Mouse (Mus musculus) heart, embryonic 14.5 days (tissue): ENCODE results near the gene Kif21b. TPM values are rescaled to one million over a fixed set of nuclear protein-coding genes. Genes with fewer than 3 reads are reported as not detected.

ENCODE experiments used
- ATAC-seq: fragments of 200-750 bp; cut with Nextera tagmentation; 2 replicates; pipeline ENCODE4 v1.8.0; 2017; ENCODE audit warnings: low read depth, moderate TSS enrichment; ENCODE audit not compliant: insufficient number of reproducible peaks, insufficient read depth, low FRiP score
- H3K27ac ChIP-seq, 2 experiments: fragments of 200-500 bp in 1 of 2; fragments of 300-500 bp in 1 of 2; sonication (generic) in 1 of 2; replicated peaks in 1 of 2; 2 replicates each; pipeline ENCODE4 v1.5.1; 2012 to 2014; ENCODE audit warnings: low read depth in 2 of 2, low read length in 2 of 2, control low read depth in 1 of 2, mild to moderate bottlenecking in 1 of 2, mixed read lengths in 1 of 2; ENCODE audit not compliant: control insufficient read depth in 1 of 2, insufficient read depth in 1 of 2
- H3K27me3 ChIP-seq: fragments of 300-500 bp; sonication (generic); 2 replicates; pipeline ENCODE4 v1.6.1; 2014; ENCODE audit warnings: mild to moderate bottlenecking, low read length, control low read depth; ENCODE audit not compliant: control insufficient read depth, insufficient read depth
- H3K36me3 ChIP-seq: fragments of 300-500 bp; sonication (generic); 2 replicates; pipeline ENCODE4 v1.6.1; 2014; ENCODE audit warnings: mild to moderate bottlenecking, control low read depth, low read length, mixed read lengths; ENCODE audit not compliant: control insufficient read depth, insufficient read depth
- H3K4me1 ChIP-seq, 2 experiments: fragments of 200-500 bp in 1 of 2; fragments of 300-500 bp in 1 of 2; sonication (generic) in 1 of 2; 2 replicates each; pipeline ENCODE4 v1.6.1; 2012 to 2014; ENCODE audit warnings: low read length in 2 of 2, control low read depth in 1 of 2, mixed read lengths in 1 of 2; ENCODE audit not compliant: control insufficient read depth in 2 of 2, insufficient read depth in 2 of 2
- H3K4me2 ChIP-seq: fragments of 300-500 bp; sonication (generic); 2 replicates; pipeline ENCODE4 v1.6.1; 2014; ENCODE audit warnings: mild to moderate bottlenecking, low read length
- H3K4me3 ChIP-seq, 2 experiments: fragments of 200-500 bp in 1 of 2; fragments of 300-500 bp in 1 of 2; sonication (generic) in 1 of 2; 2 replicates each; pipeline ENCODE4 v1.5.1; 2012 to 2014; ENCODE audit warnings: low read length in 2 of 2, mild to moderate bottlenecking in 2 of 2, control low read depth in 1 of 2, low read depth in 1 of 2, moderate library complexity in 1 of 2; ENCODE audit not compliant: control insufficient read depth in 1 of 2, insufficient read depth in 1 of 2
- H3K9ac ChIP-seq: fragments of 300-500 bp; sonication (generic); 2 replicates; pipeline ENCODE4 v1.6.1; 2014; ENCODE audit warnings: mild to moderate bottlenecking, low read length
- H3K9me3 ChIP-seq: fragments of 300-500 bp; sonication (generic); 2 replicates; pipeline ENCODE4 v1.6.1; 2016; ENCODE audit warnings: low read length, control low read depth; ENCODE audit not compliant: control insufficient read depth
- WGBS: fragments of 180-500 bp; shearing (Covaris S2); extraction: QIAGEN DNeasy Blood & Tissue Kit; methylation state at CpG from one replicate; pipeline ENCODE4 v1.1.7; 2014; 5-methylcytosine and 5-hydroxymethylcytosine counted together
- polyA plus RNA-seq: library from polyadenylated mRNA; unstranded; fragments of >200 nt; fragmentation: Nextera tagmentation; extraction: Ambion mirVana; gene quantifications from 2 replicates; pipeline ENCODE4 v1.2.1, GENCODE M21; 2014

Kif21b gene
- polyA plus RNA-seq, 1 experiment from 2014 or later: 1.1 TPM

DNA sequence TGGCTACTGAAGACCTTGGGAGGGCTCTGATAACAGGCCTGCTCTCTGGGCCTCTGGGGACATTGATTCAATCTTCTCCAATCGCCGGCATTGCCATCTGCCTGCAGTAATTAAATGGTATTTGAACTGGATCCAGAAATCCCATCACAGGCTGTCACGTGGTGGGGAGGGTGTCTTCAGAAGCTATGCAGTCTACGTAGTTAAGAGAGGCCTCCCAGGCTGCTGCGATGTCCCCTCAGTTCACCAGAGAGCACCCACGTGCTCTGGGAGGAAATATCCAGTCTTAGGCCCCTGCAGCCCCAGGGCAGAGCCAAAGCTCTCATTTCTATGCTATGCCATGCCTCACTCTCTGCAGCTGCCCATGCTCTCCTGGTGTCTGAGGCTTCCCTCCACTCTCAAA is 11.1 kb downstream of the Kif21b start:
- no peak overlapping the region for H3K4me3 ChIP-seq
- H3K4me2 ChIP-seq: no peak overlapping the region
- no peak overlapping the region for H3K9ac ChIP-seq
- no peaks in the 10 kb centered on the region for H3K9me3 ChIP-seq
- ATAC-seq: no peak
- peaks cover 28 to 33% of the 10 kb centered on the region in 2 experiments for H3K4me1 ChIP-seq
- no peak overlapping the region for H3K27ac ChIP-seq
- 28% methylated on average over 6 of the region's 6 CpGs for WGBS
- H3K36me3 ChIP-seq: no peaks in the 10 kb centered on the region
- no peaks in the 10 kb centered on the region for H3K27me3 ChIP-seq

DNA sequence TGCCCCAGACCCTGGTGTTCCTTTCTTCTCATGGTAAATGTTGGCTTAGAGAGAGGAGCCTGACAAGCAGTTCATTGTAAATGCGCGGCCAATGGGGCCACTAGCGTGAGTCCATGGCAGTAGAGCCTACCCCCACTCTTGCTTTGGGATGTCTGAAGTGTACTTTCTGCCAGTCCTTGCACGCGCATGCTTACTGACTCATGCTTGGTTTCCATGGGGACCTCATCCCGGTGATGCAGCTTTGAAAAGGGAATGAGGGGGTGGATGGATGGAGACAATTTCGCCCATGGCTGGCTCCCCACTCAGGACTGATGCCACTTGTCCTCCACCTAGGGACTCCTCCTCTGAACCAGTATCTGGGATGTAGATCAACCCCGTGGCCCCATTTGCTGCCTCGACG is 12.3 kb downstream of the Kif21b start:
- H3K4me2 ChIP-seq: no peak overlapping the region

DNA sequence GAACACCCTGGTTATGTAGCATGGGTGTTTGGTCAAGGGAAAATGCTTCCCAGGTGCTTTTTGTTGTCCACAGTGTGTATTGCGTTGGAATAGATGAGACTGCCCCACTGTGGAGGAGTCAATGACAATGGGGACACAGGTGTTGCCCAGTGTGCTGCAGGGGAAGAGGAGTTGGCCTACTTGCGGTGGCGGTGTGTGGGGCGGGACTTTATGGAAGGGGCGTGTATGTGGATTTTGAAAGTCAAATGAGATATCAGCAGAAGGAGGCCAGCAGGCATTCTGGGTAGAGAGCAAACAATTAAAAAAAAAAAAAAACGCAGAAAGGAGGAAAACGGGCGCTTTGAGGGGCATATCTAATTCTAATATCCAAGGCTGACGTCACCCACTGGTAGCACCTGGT is 18.5 kb downstream of the Kif21b start:
- no peaks in the 10 kb centered on the region; a peak in 1 of 4 replicates for H3K4me1 ChIP-seq
- no peaks in the 10 kb centered on the region for H3K9me3 ChIP-seq
- ATAC-seq: no peak
- H3K27me3 ChIP-seq: no peaks in the 10 kb centered on the region
- WGBS: 93% methylated on average over 9 of the region's 9 CpGs
- H3K4me3 ChIP-seq: no peak overlapping the region
- peaks cover 20% of the 10 kb centered on the region for H3K36me3 ChIP-seq
- no peak overlapping the region for H3K27ac ChIP-seq
- no peak overlapping the region for H3K4me2 ChIP-seq
- no peak overlapping the region for H3K9ac ChIP-seq

More for the DNA sequence above, 12.3 kb downstream of the Kif21b start:
- 84% methylated on average over 10 of the region's 10 CpGs for WGBS
- peaks cover 6% of the 10 kb centered on the region; the same call in 1 of the 2 replicates for H3K36me3 ChIP-seq
- ATAC-seq: no peak
- H3K4me1 ChIP-seq: peaks cover 17 to 21% of the 10 kb centered on the region in 2 experiments
- no peaks in the 10 kb centered on the region for H3K9me3 ChIP-seq
- no peak overlapping the region for H3K4me3 ChIP-seq
- no peaks in the 10 kb centered on the region for H3K27me3 ChIP-seq
- no peak overlapping the region for H3K9ac ChIP-seq
- no peak overlapping the region for H3K27ac ChIP-seq

DNA sequence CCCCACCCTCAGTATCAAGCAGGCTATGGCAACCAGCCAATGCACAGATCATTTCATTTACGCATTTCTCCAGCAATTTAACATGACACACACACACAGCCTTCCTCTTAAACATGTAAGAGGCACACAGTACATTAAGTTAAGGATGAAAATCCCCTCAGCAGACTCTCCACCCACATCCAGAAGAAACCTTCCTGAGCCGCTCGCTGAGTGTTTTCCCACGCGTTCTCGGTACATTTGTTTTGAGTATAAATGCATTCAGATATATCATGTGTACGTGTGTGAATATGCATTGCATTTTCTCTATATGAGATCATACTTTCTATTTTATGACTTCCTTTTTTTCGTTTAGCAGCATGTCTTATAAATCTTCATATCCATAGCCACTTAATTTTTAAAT is 20.2 kb downstream of the Kif21b start:
- Histone ChIP-seq H3K9me3 (no peaks in the 10 kb centered on the region), H3K9ac (no peak overlapping the region), H3K4me2 (no peak overlapping the region), H3K4me1 (no peaks in the 10 kb centered on the region; a peak in 1 of 4 replicates), H3K4me3 (no peak overlapping the region), H3K27ac (no peak overlapping the region), H3K36me3 (peaks cover 20% of the 10 kb centered on the region), H3K27me3 (no peaks in the 10 kb centered on the region)
- 83% methylated on average over 8 of the region's 8 CpGs for WGBS
- no peak for ATAC-seq

DNA sequence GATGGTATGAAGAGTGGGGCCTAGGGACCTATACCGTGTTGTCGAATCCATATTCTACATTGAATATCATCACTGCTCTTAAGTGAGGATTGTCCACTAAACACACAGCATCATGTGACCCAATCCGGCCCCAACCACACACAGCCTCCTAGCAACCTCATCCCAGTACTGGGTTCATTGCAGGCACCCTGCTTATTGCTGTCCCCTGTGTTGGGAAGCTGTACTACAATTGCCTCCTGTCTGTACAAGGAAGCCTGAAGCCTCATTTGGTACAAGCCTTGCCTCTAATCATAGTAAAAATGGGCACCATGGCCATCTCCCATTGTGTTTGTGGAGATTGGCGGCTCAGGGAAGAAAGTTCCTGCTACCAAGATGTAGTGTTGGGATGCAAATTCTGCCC is 25.1 kb downstream of the Kif21b start:
- Histone ChIP-seq H3K4me1 (no peaks in the 10 kb centered on the region; a peak in 1 of 4 replicates), H3K9me3 (no peaks in the 10 kb centered on the region), H3K27ac (no peak overlapping the region), H3K9ac (no peak overlapping the region), H3K4me2 (no peak overlapping the region), H3K27me3 (no peaks in the 10 kb centered on the region), H3K4me3 (no peak overlapping the region), H3K36me3 (peaks cover 10% of the 10 kb centered on the region; the same call in 1 of the 2 replicates)
- 96% methylated on average over 4 of the region's 4 CpGs for WGBS
- ATAC-seq: no peak

DNA sequence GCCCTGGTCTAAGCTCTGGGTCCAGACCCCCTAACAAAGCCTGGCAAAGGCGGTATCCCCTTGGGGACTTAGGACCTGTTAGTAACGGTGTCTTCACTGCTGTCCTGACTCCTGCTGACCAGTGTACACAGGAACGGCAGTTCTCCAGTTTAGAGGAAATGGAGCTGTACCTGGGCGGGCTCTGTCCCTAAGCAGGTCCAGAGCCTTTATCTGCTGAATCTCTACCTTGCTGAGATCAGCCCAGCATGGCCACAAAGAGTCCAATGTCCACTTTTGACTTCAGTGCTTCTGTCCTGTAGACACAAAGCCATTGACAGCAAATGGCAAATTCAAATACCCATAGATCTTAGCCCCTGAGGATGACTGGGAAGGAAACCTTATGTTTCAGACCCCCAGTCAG is 25.8 kb downstream of the Kif21b start:
- no peaks in the 10 kb centered on the region for H3K9me3 ChIP-seq
- H3K27ac ChIP-seq: no peak overlapping the region
- H3K4me3 ChIP-seq: no peak overlapping the region
- 89% methylated on average over 4 of the region's 4 CpGs for WGBS
- peaks cover 10% of the 10 kb centered on the region; the same call in 1 of the 2 replicates for H3K36me3 ChIP-seq
- H3K4me2 ChIP-seq: no peak overlapping the region
- H3K4me1 ChIP-seq: no peaks in the 10 kb centered on the region; a peak in 1 of 4 replicates
- H3K27me3 ChIP-seq: no peaks in the 10 kb centered on the region
- no peak overlapping the region for H3K9ac ChIP-seq
- ATAC-seq: no peak

DNA sequence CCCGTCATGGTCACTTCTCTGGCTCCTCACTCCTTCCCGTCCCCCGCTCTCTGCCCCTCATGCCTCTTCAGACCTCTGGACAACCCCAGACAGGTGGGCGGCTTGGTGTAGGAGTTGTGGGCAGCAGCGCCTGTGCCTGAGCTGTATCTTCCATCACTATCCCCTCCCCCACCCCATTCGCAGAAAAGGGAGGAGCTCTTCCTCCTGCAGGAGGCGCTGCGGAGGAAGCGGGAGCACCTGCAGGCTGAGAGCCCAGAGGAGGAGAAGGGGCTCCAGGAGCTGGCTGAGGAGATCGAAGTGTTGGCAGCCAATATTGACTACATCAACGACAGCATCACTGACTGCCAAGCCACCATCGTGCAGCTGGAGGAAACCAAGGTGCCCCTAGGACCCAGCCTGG is 28.6 kb downstream of the Kif21b start:
- H3K4me3 ChIP-seq: peak overlapping the region in 1 of 2 experiments; percentile 22; a peak in 2 of 4 replicates
- WGBS: 50% methylated on average over 11 of the region's 12 CpGs
- peak overlapping the region; percentile 32; the same call in 1 of the 2 replicates for H3K4me2 ChIP-seq
- no peak overlapping the region for H3K27ac ChIP-seq
- no peaks in the 10 kb centered on the region for H3K4me1 ChIP-seq
- ATAC-seq: no peak
- no peak overlapping the region for H3K9ac ChIP-seq
- no peaks in the 10 kb centered on the region for H3K9me3 ChIP-seq
- H3K36me3 ChIP-seq: peaks cover 12% of the 10 kb centered on the region
- no peaks in the 10 kb centered on the region for H3K27me3 ChIP-seq

DNA sequence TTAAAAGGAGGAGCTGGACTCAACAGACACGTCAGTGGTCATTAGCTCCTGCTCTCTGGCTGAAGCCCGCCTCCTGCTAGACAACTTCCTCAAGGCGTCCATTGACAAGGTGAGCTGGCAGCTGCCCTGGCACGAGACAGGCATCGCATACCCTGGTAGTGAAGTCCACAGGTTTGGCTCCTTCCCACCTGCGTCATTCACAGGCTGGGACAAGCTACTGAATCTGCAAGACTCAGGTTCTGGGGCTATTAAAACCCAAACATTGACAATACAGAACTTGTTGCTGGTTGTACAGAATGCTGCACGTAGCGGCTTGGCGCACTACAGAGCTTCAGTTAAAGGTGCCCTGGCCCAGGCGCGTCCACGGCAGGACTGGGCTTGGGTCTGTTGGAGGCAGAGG is 29.1 kb downstream of the Kif21b start:
- ATAC-seq: no peak
- Histone ChIP-seq H3K27me3 (no peaks in the 10 kb centered on the region), H3K9me3 (no peaks in the 10 kb centered on the region), H3K9ac (no peak overlapping the region), H3K4me3 (no peak overlapping the region), H3K4me1 (no peaks in the 10 kb centered on the region), H3K36me3 (peaks cover 12% of the 10 kb centered on the region), H3K4me2 (no peak overlapping the region), H3K27ac (no peak overlapping the region)
- WGBS: 88% methylated on average over 12 of the region's 12 CpGs
